Mouse (Mus musculus) embryo, embryonic 10.5 days (tissue): ENCODE data around the gene Gm11034.
A peak's percentile ranks its signal among the peaks of the same experiment; 100 is the strongest.

Experiments
- DNase-seq: peaks from one replicate; pipeline ENCODE4 v3.0.0-alpha.2; 2015; ENCODE audit warnings: low spot score

Gm11034 gene

DNA sequence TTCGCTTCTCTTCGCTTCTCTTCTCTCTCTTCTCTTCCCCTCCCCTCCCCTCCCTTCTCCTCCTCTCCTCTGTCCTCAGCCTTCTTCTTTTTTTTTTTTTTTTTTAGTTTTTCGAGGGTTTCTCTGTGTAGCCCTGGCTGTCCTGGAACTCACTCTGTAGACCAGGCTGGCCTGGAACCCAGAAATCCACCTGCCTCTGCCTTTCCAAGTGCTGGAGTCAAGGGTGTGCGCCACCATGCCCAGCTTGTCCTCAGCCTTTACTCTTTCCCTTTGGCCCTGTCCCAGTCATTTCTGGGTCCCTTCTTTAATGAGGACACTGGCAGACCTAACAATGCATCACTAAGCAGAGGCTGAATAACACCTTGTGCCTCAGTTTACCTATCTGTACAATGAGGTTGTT is at the start of gene Gm11034:
Gene Gm11034 (minus strand): TSS at position 101 of the 400 bp plus-strand sequence.
- DNase-seq, result no peak

DNA sequence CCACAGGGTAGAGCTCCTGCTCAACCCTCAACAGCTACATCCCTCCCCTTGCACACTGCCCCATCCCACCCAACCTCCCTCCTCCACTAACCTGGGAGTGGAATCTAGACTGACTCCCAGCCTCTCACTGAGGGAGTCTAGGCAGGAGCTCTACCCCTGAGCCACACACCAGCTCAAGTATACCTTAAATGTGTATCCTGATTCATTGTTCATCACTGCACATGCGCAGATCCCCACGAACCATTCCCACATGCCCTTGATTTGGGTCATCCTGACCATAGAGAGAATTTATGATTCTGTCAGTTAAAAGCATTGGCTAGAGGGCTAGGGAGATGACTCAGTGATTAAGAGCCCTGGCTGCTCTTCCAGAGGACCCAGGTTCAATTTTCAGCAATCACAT is 49.3 kb upstream of the Gm11034 start:
- DNase-seq, result no peak

DNA sequence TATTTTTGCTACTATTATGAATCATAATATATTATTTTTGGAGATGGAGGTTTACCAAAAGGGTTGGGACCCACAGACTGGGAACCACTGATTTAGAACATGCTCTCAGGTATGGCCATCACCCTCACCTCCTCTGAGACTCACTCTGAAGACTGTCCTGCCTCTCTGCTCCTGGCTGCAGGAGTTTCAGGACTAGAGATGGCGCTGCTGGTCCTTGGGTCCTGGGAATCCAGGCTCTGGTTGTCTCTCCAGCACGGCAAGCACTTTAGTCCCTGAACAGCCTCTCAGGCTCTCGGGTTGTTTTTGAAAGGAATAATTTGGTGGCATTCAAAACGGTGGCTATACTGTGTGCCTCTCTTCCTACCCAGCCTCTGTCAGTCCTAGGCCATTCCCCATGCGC is 48.4 kb upstream of the Gm11034 start:
- no peak for DNase-seq

DNA sequence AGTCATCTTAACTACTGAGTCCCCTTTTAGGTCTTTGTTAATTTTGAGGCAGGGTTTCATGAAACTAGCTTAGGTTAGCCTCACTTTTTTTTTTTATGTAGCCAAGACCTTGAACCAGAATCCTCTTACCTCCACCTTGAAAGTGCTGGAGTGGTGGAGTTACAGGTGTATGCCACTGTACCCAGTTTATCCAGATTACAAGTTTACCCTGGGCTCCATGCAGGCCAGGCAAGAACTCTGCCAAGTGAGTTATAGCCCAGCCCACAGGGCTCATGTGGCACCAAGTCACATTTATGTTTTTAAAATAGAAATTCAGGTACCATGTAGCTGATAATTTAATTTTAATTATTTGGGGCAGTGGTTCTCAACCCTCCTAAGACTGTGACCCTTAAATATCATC is 48.0 kb upstream of the Gm11034 start:
- no peak for DNase-seq

DNA sequence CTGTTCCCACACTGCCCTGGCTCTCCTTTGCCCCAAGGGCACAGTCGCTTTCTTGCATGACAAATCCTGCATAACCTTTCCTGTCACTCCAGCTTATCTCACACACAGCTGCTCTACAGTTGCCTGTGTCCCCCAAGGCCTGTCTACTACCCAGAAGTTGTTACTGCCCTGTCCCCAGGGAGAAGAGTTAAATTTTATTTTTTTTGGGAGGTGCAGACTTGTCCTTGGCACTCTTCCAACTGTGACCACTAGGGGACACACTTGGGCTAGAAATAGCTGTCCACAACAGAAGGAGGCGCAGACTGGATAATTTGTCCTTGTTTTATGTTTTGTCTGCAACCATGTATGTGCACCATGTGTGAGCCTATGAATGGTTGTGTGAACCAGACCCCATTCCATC is 47.6 kb upstream of the Gm11034 start:
- peak; percentile 84 for DNase-seq

DNA sequence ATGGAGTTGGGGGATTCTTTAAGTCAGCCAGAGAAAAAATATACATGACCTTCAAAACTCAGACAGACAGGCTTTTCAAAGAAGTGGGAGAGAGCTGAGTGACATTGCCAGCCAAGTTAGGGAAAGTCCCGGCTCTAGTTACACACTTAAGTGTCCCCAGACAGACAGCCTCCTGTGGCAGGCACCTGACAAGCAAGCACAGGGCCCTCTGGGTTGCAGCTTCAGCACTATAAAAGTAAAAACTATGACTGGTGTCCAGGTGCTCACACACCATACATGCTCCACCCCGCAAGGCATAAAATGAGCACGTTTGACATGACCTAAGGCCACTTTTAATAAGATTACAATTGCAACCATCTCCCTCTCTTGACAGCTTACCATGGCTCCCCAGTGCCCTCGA is 47.1 kb upstream of the Gm11034 start:
- DNase-seq, result no peak

DNA sequence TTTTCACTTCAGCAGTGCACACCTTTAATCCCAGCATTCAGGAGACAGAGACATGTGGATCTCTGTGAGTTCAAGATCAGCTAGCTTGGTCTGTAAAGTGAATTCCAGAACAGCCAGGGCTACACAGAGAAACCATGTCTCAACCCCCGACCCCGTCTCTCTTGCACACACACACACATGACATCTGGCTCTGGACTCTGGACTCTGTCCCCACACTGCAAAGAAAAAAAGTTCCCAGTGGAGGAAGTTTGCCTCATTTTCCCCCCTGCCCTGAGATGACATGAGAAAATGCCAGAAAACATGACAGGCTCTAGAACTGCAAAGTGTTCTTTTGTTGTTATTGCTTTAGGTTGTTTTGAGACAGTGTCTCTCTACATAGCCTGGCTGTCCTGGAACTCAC is 46.4 kb upstream of the Gm11034 start:
- no peak for DNase-seq

DNA sequence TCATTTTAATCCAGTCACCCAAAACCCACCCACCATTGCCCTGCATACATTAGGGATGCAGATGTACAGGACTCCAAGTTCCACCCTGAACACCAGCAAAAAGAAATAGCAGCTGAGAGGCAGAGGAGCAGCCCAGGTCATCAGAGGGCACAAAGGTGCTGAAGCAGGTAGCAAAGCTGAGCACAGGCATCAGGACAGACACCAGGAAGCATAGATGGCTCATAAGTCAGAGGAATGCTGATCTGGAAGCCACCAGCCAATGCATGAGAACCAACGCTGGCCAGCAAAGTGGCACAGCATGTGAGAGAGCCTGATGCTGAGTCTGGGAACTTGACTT is 44.4 kb upstream of the Gm11034 start:
- no peak for DNase-seq

DNA sequence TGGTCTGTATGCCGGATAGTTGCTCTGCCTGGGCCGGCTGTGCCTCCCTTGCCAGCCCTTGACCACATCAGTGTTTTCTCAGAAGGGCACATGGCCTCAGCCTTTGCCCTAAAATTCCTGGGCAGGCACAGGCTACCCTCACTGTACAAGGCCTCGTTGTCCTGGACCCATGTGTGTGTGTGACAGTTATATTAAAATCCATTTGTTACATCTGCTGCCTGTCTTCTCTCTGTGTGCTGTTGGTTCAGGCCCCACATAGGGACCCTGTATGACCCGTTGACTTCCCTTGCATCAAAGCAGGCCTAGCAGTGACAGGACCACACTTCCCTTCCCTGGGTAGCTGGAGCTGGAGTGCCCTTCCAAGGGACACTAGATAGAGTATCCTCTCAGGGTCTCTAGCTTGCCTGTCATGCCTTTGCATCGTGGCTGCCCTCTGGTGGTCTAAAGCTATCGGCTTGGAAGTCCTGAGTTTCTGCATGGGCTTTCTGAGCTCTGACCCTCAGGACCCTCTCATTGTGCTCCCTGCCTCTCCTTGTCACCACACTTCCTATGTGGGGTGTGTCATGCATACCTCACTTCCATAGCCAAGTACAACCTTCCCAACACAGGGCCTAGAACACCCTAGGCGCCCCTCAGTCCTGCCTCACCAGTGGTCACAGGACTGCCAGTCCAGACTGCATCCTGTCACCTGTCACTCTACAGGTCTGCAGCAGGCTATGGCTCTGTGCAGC is 43.9 kb upstream of the Gm11034 start:
- peak; percentile 75 for DNase-seq

DNA sequence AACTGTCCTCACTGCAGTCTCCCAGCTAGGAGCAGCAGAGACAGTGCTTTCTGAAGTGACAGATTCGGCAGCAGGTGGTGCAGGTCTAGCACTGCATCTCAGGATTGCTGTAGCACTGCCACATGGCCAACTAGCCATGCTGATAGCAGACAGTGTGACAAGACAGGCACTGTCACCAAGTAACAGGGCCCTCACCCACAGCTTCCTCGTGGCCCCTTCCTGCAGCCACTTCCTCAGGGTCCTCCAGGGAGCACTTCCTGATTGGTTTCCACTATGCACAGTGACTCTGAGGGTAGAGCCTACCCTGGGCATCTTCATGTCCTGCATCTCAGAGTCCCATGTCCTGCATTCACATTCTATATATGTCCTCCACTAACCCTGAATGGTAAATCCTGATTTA is 31.2 kb upstream of the Gm11034 start:
- DNase-seq, result no peak

DNA sequence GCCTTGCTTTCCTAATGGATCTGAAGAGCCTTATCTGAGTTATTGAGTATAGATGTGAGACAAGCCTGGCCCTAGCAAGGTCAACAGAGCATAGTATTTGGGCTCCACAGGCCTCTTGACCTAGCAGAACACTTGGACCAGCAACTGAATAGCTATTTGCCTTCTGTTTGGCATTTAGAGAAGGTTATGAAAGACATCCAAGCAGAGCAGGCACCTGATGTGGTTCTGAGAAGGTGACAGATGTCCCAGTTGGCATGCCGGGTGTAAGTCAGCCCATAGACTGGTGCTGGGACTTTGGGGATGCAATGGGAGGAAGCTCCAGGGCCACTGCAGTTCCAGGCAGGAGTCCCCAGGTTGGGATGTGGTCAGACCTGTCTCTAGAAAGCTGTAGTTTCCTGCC is 28.8 kb upstream of the Gm11034 start:
- DNase-seq, result no peak

DNA sequence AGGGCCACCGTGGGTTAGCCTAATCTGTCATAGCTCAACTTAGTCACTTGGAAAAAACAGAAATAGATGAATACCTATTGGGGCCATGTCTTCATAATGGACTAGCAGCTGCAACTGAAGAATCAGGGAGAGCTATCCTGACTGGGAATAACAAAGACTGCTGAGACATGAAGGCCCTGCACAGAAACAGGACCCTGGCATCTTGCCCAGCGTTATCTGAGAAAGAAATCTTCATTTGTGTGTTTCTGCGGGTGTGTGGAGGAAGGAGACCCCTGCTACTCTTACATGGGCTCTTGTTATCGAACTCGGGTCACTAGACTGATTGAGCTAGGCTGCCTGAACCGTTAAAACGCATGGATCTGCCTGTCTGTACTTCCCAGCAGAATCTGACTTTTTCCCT is 27.5 kb upstream of the Gm11034 start:
- DNase-seq, result no peak

DNA sequence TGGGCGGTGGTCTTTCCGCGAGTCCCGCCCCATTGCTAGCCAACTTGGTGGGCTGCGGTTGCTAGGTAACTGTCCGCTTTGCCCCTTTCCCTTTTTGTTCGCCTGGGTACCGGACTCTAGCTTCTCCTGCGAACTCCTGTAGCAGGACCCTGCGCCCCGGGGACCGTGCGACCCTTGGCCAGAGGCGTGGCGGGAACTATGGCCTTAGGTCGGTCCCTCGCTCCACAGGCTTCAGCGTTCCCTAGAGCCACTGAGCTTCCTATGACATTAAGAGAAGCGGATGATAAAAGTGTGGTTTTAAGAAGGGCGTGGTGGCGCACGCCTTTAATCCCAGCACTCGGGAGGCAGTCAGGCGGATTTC is 26.9 kb upstream of the Gm11034 start:
- no peak for DNase-seq

DNA sequence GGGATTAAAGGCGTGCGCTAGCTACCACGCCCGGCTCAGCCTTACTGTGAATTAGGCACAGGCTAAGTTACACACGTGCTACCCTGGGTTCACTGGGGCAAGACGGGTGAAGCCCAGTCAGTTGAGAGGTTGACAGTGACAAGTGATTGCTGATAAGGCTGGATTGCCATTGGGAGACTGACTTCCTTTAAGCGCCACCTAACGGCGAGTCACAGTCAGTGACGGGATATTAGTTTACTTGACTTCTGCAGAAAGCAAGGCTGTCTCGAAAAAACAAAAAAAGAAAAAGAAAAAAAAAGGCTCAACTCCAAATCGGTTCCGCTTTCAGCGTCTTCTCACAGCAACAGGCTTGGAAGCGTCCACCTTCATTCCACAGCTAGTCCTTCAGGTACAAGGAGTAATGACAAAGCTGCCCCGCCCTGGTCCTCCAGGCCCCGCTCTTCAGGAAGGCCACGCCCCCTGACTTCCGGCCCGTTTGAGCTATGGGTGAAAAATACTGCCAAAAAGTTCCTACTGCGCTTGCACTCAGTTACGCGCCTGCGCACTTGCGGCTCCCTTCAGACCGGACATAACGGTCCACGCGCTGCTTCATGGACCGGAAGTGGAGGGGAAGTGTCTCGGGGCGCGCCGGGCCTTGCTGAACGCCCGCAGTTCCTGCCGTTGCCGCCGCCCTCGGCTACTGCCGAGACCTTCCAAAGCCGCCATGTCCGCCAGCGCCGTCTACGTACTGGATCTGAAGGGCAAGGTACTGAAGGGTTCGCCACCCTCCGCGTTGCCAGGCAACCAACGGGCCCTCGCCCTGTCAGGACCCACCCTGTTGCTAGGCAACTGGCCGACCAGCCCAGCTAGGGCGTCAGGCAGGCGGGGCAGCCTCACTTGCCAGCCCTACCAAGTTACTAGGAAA is 26.3 kb upstream of the Gm11034 start, which contains the start of gene Ap1m1:
Gene Ap1m1 (plus strand): TSS at position 520 of the 904 bp plus-strand sequence.
- peak; percentile 100 for DNase-seq

DNA sequence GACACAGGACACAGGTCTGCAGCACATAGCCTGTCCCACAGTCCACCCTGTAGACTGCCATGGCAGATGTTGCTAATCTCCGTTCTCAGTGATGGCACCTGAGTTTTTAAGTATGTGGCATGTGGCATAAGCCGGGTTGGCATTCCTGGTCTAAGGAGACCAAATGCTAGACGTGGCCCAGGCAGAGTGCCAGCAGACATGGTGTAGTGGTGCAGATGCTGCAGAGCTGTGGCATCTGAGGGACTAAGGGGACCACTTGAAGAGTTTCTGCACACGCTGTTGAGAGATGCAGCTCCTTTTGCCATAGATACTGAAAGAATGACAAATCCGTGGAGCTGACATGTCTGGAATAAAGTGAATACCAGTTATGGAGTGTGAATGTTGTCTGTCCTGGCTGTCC is 9.2 kb upstream of the Gm11034 start:
- no peak for DNase-seq

DNA sequence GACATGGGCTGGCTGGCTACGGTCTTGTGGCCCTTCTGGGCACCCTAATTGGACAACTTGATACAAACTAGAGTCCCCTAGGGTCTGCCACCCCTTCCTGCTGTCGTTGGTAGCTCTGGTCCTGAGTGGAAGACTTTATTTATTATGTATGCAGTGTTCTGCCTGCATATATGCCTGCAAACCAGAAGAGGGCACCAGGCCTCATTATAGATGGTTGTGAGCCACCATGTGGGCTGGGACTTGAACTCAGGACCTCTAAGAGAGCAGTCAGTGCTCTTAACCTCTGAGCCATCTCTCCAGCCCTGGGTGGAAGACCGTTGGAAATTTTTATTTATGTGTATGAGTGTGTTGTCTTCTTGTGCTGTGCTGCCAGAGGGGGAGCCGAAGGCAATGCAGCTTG is 7.3 kb upstream of the Gm11034 start:
- no peak for DNase-seq

DNA sequence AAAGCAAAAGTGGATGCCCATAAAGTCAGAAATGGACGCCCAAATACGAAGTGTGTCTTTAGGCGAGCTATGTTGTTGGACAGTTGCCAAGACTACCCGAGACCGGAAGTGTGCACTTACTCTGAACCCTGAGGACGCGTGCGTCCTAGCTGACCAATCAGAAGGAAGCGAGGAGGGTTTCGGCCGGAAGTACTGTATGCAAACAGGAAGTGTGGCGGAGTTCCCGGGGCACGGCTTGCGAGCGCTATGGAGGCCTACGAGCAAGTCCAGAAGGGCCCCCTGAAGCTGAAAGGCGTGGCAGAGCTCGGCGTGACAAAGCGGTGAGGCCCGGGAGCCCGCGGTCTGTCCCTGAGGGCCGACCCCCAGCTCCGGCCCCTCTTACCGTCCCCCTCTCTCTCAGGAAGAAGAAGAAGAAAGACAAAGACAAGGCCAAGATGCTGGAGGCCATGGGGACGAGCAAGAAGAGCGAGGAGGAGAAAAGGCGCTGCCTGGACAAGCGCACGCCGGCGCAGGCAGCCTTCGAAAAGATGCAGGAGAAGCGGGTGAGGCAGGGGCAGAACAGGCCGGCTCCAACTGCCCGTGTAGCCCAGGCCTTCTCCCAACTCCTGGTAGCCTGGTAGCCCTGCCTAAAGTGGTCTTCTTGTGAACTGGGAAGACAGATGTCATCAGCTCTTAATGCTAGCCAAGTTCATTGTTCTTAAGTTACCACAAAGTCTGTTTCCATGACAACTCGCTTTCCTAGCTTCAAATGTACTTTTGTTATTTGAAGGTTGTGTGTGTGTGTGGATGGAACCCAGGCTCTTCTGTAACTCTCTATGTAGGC is 6.3 kb upstream of the Gm11034 start, which contains the start of gene Fam32a:
Gene Fam32a (plus strand): TSS at position 190 of the 823 bp plus-strand sequence.
- DNase-seq, result peak; percentile 98

DNA sequence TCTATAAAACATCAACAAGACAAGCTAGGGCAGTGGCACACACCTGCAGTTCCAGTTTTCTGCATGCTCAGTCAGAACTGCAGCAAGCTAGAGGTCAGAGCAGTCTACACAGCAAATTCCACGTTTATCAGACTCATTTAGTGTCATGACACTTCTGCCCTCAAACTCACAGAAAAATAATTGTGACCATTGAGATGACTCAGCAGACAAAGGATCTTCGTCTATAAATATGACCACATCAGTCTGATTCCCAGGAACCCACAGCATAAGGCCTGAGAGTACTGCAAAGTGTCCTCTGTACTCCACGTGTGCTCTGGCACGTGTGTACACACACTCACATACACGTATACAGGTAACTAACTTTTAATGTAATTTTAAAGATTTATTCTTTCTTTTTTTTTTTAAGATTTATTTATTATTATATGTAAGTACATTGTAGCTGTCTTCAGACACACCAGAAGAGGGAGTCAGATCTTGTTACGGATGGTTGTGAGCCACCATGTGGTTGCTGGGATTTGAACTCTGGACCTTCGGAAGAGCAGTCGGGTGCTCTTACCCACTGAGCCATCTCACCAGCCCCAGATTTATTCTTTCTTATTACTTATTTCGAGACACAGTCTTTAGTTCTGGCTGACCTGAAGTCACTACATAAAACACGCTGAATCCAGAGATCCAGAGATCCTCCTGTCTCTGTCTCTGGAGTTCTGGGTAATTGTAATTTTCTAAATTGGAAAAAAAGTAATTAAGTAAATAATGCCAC is 5.5 kb upstream of the Gm11034 start:
- no peak for DNase-seq

DNA sequence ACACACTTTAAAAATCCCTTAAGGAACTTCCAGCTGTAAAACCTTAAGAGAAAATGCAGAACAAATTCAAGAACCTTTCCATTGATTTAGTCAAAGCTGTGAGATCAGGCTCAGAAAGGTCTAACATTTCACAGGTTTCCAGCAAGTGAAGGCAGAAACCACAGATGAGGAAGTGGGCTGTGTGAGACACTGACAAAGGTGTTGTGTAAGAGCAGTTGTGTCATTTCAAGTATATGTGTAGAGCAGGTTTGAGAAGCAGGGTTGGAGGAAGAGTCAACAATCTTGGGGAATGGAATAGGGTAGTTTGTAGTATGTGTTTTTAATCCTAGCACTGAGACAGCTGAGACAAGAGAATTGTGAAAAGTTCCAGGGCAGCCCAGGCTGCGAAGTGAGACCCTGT is 2.4 kb upstream of the Gm11034 start:
- no peak for DNase-seq

DNA sequence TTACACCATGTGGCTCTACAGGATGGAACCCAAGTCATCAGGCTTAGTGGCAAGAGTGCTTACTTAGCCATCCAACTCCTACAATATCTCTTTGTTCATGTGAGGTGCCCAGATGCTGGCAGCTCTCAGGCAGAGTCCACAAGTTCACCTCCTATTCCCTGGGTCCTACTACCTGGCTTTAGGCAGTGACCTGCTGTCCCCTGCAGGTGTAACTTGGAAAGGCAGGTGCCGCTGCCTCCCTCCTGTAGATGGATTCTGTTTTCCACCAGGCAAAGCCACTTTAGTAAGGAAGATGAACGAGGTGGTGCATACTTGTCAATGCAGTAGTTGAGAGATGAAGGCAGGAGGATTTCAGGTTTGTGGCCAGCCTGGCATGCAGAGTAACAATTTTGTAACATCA is 1.6 kb upstream of the Gm11034 start:
- no peak for DNase-seq

DNA sequence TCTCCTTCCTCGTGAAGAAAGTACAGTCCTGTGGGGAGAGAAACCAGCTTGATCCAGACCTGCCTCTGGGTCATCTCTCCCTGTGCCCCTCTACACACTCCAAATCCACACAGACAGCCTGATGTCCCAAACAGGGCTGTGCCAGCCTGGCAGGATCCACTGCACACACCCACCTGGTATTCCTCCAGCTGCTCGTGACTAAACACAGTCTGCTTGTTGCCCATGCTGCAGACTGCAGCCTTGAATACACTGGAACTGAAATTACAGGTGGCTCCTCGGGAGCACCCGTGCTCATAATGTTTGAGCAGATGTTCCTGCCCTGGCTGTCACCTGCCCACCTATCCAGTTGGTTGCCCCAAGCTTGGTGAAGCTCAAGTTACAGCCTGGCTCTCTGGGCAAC is 685 bp downstream of the Gm11034 start, which contains the start of gene Cib3:
Gene Cib3 (minus strand): TSS at position 87 of the 400 bp plus-strand sequence.
- no peak for DNase-seq

DNA sequence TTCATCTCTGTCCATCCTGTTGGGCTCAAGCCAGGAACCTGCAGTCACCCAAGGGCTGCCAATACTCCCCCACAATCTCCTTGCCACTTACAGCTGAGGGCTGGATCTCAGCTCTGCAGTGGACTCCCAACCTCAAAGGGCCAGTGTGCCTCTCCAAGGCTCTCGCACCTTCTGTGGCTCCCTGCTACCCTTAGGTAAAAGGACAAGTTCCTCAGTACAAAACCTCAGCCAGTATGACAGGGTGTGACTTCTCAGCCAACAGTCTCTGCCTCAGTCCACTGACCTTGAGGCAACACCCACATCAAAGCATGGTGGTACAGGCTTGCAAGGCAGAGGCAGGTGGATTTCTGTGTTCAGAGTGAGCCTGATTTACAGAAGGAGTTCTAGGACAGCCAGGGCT is 1.6 kb downstream of the Gm11034 start:
- DNase-seq, result no peak
